Mouse (Mus musculus) kidney, embryonic 14.5 days (tissue): ENCODE measurements around the gene Gtf2ird1. TPM values are rescaled to one million over a fixed set of nuclear protein-coding genes. Genes with fewer than 3 reads are reported as not detected.

ENCODE experiments used
- ATAC-seq: fragments of 200-750 bp; cut with Nextera tagmentation; 2 replicates; pipeline ENCODE4 v1.8.0; 2017; ENCODE audit warnings: moderate number of reproducible peaks, mild to moderate bottlenecking, moderate TSS enrichment, moderate library complexity; ENCODE audit not compliant: low FRiP score, low TSS enrichment
- H3K27ac ChIP-seq: fragments of 300-500 bp; sonication (generic); 2 replicates; pipeline ENCODE4 v1.5.1; 2014; ENCODE audit warnings: low read depth, mild to moderate bottlenecking, low read length, moderate library complexity, mixed read lengths
- H3K27me3 ChIP-seq: fragments of 300-500 bp; sonication (generic); 2 replicates; pipeline ENCODE4 v1.6.1; 2014; ENCODE audit warnings: mild to moderate bottlenecking, low read length; ENCODE audit not compliant: control insufficient read depth, insufficient read depth
- H3K36me3 ChIP-seq: fragments of 300-500 bp; sonication (generic); 2 replicates; pipeline ENCODE4 v1.6.1; 2014; ENCODE audit warnings: low read length, mixed read lengths; ENCODE audit not compliant: control insufficient read depth, insufficient read depth
- H3K4me1 ChIP-seq: fragments of 300-500 bp; sonication (generic); 2 replicates; pipeline ENCODE4 v1.6.1; 2014; ENCODE audit warnings: low read length, mixed read lengths; ENCODE audit not compliant: control insufficient read depth, insufficient read depth
- H3K4me2 ChIP-seq: fragments of 300-500 bp; sonication (generic); replicated peaks from 2 replicates; pipeline ENCODE4 v1.6.1; 2014; ENCODE audit warnings: low read depth, mild to moderate bottlenecking, low read length
- H3K4me3 ChIP-seq: fragments of 300-500 bp; sonication (generic); 2 replicates; pipeline ENCODE4 v1.5.1; 2014; ENCODE audit warnings: mild to moderate bottlenecking, low read length
- H3K9ac ChIP-seq: fragments of 300-500 bp; sonication (generic); 2 replicates; pipeline ENCODE4 v1.6.1; 2014; ENCODE audit warnings: low read depth, mild to moderate bottlenecking, low read length, moderate library complexity
- H3K9me3 ChIP-seq: fragments of 300-500 bp; sonication (generic); 2 replicates; pipeline ENCODE4 v1.6.1; 2016; ENCODE audit warnings: low read length; ENCODE audit not compliant: control insufficient read depth
- WGBS: fragments of 180-500 bp; shearing (Covaris S2); extraction: QIAGEN DNeasy Blood & Tissue Kit; methylation state at CpG from one replicate; pipeline ENCODE4 v1.1.7; 2014; 5-methylcytosine and 5-hydroxymethylcytosine counted together
- polyA plus RNA-seq: library from polyadenylated mRNA; unstranded; fragments of >200 nt; fragmentation: Nextera tagmentation; extraction: Ambion mirVana; gene quantifications from 2 replicates; pipeline ENCODE4 v1.2.1, GENCODE M21; 2014

Gene Gtf2ird1
- polyA plus RNA-seq, 1 experiment from 2014 or later = 84.8 TPM

GRCm38 (mm10) chr5:134467030-134467549, 10.6 kb upstream of the Gtf2ird1 start:
- peak; percentile 32; the same call in 1 of the 2 replicates for ATAC-seq
- Histone ChIP-seq H3K9ac (no peak overlapping the region), H3K36me3 (no peaks in the 10 kb centered on the region), H3K9me3 (no peaks in the 10 kb centered on the region), H3K27me3 (no peaks in the 10 kb centered on the region), H3K4me1 (peaks cover 13% of the 10 kb centered on the region), H3K4me3 (no peak overlapping the region), H3K27ac (no peak overlapping the region), H3K4me2 (no peak overlapping the region)
- WGBS = 62% methylated on average over 8 of the region's 8 CpGs

GRCm38 (mm10) chr5:134466296-134467029, 9.9 kb upstream of the Gtf2ird1 start:
- H3K27me3 ChIP-seq = no peaks in the 10 kb centered on the region
- H3K36me3 ChIP-seq = no peaks in the 10 kb centered on the region
- no peak overlapping the region for H3K27ac ChIP-seq
- H3K9ac ChIP-seq = no peak overlapping the region
- WGBS = 22% methylated on average over 21 of the region's 21 CpGs
- no peak overlapping the region for H3K4me3 ChIP-seq
- peaks cover 13% of the 10 kb centered on the region for H3K4me1 ChIP-seq
- ATAC-seq = no peak
- H3K4me2 ChIP-seq = no peak overlapping the region
- no peaks in the 10 kb centered on the region for H3K9me3 ChIP-seq

GRCm38 (mm10) chr5:134465197-134465596, 8.7 kb upstream of the Gtf2ird1 start:
- no peak overlapping the region for H3K4me2 ChIP-seq
- no peaks in the 10 kb centered on the region for H3K9me3 ChIP-seq
- H3K9ac ChIP-seq = no peak overlapping the region
- no peaks in the 10 kb centered on the region for H3K36me3 ChIP-seq
- H3K27me3 ChIP-seq = no peaks in the 10 kb centered on the region
- H3K4me1 ChIP-seq = peaks cover 13% of the 10 kb centered on the region
- no peak overlapping the region for H3K4me3 ChIP-seq
- 83% methylated on average over 1 of the region's 1 CpGs for WGBS
- ATAC-seq = no peak
- H3K27ac ChIP-seq = no peak overlapping the region

GRCm38 (mm10) chr5:134464225-134464624, 7.7 kb upstream of the Gtf2ird1 start:
- Histone ChIP-seq H3K4me2 (no peak overlapping the region), H3K4me3 (no peak overlapping the region), H3K9ac (no peak overlapping the region), H3K36me3 (no peaks in the 10 kb centered on the region), H3K9me3 (no peaks in the 10 kb centered on the region), H3K4me1 (peaks cover 13% of the 10 kb centered on the region), H3K27me3 (no peaks in the 10 kb centered on the region), H3K27ac (no peak overlapping the region)
- 87% methylated on average over 5 of the region's 5 CpGs for WGBS
- ATAC-seq = no peak

- Histone ChIP-seq H3K9me3 (no peaks in the 10 kb centered on the region), H3K4me1 (peaks cover 13% of the 10 kb centered on the region), H3K27ac (no peak overlapping the region), H3K36me3 (no peaks in the 10 kb centered on the region), H3K4me2 (no peak overlapping the region), H3K9ac (no peak overlapping the region), H3K4me3 (no peak overlapping the region), H3K27me3 (no peaks in the 10 kb centered on the region)
- ATAC-seq = no peak
- WGBS = 78% methylated on average over 8 of the region's 8 CpGs
Measured at GRCm38 (mm10) chr5:134462731-134463130, 6.2 kb upstream of the Gtf2ird1 start.

GRCm38 (mm10) chr5:134462316-134462715, 5.8 kb upstream of the Gtf2ird1 start:
- H3K4me1 ChIP-seq = peaks cover 13% of the 10 kb centered on the region

GRCm38 (mm10) chr5:134460546-134460945, 4.0 kb upstream of the Gtf2ird1 start:
- Histone ChIP-seq H3K4me1 (no peaks in the 10 kb centered on the region), H3K9ac (no peak overlapping the region)
- 97% methylated on average over 4 of the region's 4 CpGs for WGBS

More at GRCm38 (mm10) chr5:134462316-134462715, 5.8 kb upstream of the Gtf2ird1 start:
- Histone ChIP-seq H3K27ac (no peak overlapping the region), H3K4me2 (no peak overlapping the region), H3K27me3 (no peaks in the 10 kb centered on the region), H3K9me3 (no peaks in the 10 kb centered on the region), H3K9ac (no peak overlapping the region), H3K4me3 (no peak overlapping the region), H3K36me3 (no peaks in the 10 kb centered on the region)
- ATAC-seq = no peak
- 79% methylated on average over 2 of the region's 2 CpGs for WGBS

GRCm38 (mm10) chr5:134459096-134459495, 2.6 kb upstream of the Gtf2ird1 start:
- no peak for ATAC-seq
- no peak overlapping the region for H3K27ac ChIP-seq
- no peak overlapping the region for H3K4me2 ChIP-seq
- H3K9ac ChIP-seq = no peak overlapping the region
- 87% methylated on average over 7 of the region's 7 CpGs for WGBS
- H3K4me3 ChIP-seq = no peak overlapping the region
- peaks cover 11% of the 10 kb centered on the region; the same call in 1 of the 2 replicates for H3K4me1 ChIP-seq
- H3K9me3 ChIP-seq = no peaks in the 10 kb centered on the region
- H3K36me3 ChIP-seq = no peaks in the 10 kb centered on the region
- no peaks in the 10 kb centered on the region for H3K27me3 ChIP-seq

More at GRCm38 (mm10) chr5:134460546-134460945, 4.0 kb upstream of the Gtf2ird1 start:
- Histone ChIP-seq H3K36me3 (no peaks in the 10 kb centered on the region), H3K9me3 (no peaks in the 10 kb centered on the region), H3K4me3 (no peak overlapping the region), H3K4me2 (no peak overlapping the region), H3K27ac (no peak overlapping the region), H3K27me3 (no peaks in the 10 kb centered on the region)
- no peak for ATAC-seq

GRCm38 (mm10) chr5:134458416-134458815, 1.9 kb upstream of the Gtf2ird1 start:
- H3K4me3 ChIP-seq = no peak overlapping the region
- ATAC-seq = no peak
- no peak overlapping the region for H3K4me2 ChIP-seq
- peaks cover 13% of the 10 kb centered on the region; the same call in 1 of the 2 replicates for H3K4me1 ChIP-seq
- H3K9me3 ChIP-seq = no peaks in the 10 kb centered on the region
- no peaks in the 10 kb centered on the region; the same call in 1 of the 2 replicates for H3K36me3 ChIP-seq
- 74% methylated on average over 3 of the region's 3 CpGs for WGBS
- no peak overlapping the region for H3K9ac ChIP-seq
- no peak overlapping the region for H3K27ac ChIP-seq
- H3K27me3 ChIP-seq = no peaks in the 10 kb centered on the region
